Mouse (Mus musculus): ENCODE results near the gene Specc1.

- TF ChIP-seq CTCF (IDR thresholded peaks at IDR 0.05; ENCODE audit: borderline replicate concordance, insufficient read depth, low read depth, low read length) (no peak), POLR2A (IDR thresholded peaks at IDR 0.05; ENCODE audit: borderline replicate concordance, insufficient read depth, low read length) (no peak)
Observed at GRCm38 (mm10) chr11:62240631-62241261, 284.2 kb downstream of the Specc1 start.
